Mouse (Mus musculus) lung, embryonic 14.5 days (tissue): ENCODE data around the gene Gsn. TPM values are rescaled to one million over a fixed set of nuclear protein-coding genes. Genes with fewer than 3 reads are reported as not detected.

Experiments
- ATAC-seq: fragments of 200-750 bp; cut with Nextera tagmentation; 2 replicates; pipeline ENCODE4 v1.8.0; 2017; ENCODE audit warnings: mild to moderate bottlenecking, moderate TSS enrichment, moderate library complexity; ENCODE audit not compliant: insufficient read depth
- DNase-seq: peaks from one replicate; pipeline ENCODE4 v3.0.0-alpha.2; 2015
- H3K27ac ChIP-seq: fragments of 300-500 bp; sonication (generic); 2 replicates; pipeline ENCODE4 v1.5.1; 2014; ENCODE audit warnings: low read depth, mild to moderate bottlenecking, moderate library complexity
- H3K27me3 ChIP-seq: fragments of 300-500 bp; sonication (generic); 2 replicates; pipeline ENCODE4 v1.6.1; 2014; ENCODE audit warnings: low read length, control low read depth; ENCODE audit not compliant: insufficient read depth
- H3K36me3 ChIP-seq: fragments of 300-500 bp; sonication (generic); 2 replicates; pipeline ENCODE4 v1.6.1; 2014; ENCODE audit warnings: control low read depth; ENCODE audit not compliant: insufficient read depth
- H3K4me1 ChIP-seq: fragments of 300-500 bp; sonication (generic); 2 replicates; pipeline ENCODE4 v1.6.1; 2014; ENCODE audit warnings: antibody characterized with exemption, control low read depth; ENCODE audit not compliant: insufficient read depth
- H3K4me2 ChIP-seq: fragments of 300-500 bp; sonication (generic); 2 replicates; pipeline ENCODE4 v1.6.1; 2014; ENCODE audit warnings: mild to moderate bottlenecking
- H3K4me3 ChIP-seq: fragments of 300-500 bp; sonication (generic); 2 replicates; pipeline ENCODE4 v1.5.1; 2014; ENCODE audit warnings: low read depth, low read length
- H3K9ac ChIP-seq: fragments of 300-500 bp; sonication (generic); 2 replicates; pipeline ENCODE4 v1.6.1; 2014
- H3K9me3 ChIP-seq: fragments of 300-500 bp; sonication (generic); 2 replicates; pipeline ENCODE4 v1.6.1; 2016; ENCODE audit warnings: low read depth, low read length, control low read depth
- CTCF ChIP-seq: IDR thresholded peaks from 2 replicates; pipeline ENCODE4 v1.5.1; 2016; ENCODE audit warnings: antibody characterized with exemption, low read depth
- WGBS: fragments of 180-500 bp; shearing (Covaris S2); extraction: QIAGEN DNeasy Blood & Tissue Kit; methylation state at CpG from one replicate; pipeline ENCODE4 v1.1.7; 2014; 5-methylcytosine and 5-hydroxymethylcytosine counted together
- polyA plus RNA-seq: library from polyadenylated mRNA; unstranded; fragments of >200 nt; fragmentation: Nextera tagmentation; extraction: Ambion mirVana; gene quantifications from 2 replicates; pipeline ENCODE4 v1.2.1, GENCODE M21; 2014

Gsn gene
- polyA plus RNA-seq, 1 experiment from 2014 or later: 95.9 TPM

DNA sequence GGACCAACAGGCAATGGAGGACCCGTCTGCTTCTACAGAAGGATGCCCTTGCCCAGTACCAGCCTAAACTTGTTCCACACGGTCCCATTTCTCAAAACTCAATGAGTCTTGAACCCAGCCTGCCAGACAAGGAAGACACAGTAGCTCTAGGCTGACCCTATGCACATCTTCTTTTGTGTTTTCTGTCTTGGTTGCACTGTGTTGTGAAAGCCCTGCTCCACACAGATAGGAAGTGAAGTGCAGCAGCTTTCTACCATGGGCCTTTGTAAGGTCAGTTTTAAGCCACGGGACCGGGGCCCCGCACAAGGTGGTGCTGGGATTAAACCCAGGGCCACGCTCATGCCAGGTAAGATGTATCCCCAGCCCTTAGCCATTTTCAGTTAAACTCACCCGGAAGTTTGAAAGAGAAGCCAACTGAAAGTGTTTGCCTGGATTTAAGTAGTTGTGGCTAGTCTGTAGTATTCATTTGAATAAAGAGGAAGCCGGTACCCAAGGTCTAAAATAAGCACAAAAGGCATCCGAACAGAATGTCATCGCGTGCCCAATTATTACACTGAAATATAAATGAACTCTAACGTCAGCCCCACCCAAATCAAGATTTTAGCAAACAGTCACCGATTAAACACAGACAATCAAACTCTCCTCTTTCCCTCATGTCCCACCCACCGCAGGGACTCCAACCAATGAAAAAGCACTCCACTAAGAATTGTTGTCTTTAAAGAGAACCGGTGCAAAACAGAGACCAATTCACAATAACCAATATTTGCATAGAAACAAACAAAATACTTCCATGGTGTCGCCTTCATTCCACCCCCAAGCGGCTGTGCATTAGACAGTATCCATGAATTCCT is 23.4 kb upstream of the Gsn start:
- DNase-seq (no peak), ATAC-seq (no peak)
- Histone ChIP-seq H3K4me2 (no peak overlapping the region), H3K4me1 (no peaks in the 10 kb centered on the region; the same call in 1 of the 2 replicates), H3K4me3 (no peak overlapping the region), H3K9me3 (no peaks in the 10 kb centered on the region), H3K27me3 (no peaks in the 10 kb centered on the region), H3K27ac (no peak overlapping the region), H3K9ac (no peak overlapping the region), H3K36me3 (no peaks in the 10 kb centered on the region)
- WGBS: 63% methylated on average over 17 of the region's 17 CpGs
- no peak for TF ChIP-seq CTCF

DNA sequence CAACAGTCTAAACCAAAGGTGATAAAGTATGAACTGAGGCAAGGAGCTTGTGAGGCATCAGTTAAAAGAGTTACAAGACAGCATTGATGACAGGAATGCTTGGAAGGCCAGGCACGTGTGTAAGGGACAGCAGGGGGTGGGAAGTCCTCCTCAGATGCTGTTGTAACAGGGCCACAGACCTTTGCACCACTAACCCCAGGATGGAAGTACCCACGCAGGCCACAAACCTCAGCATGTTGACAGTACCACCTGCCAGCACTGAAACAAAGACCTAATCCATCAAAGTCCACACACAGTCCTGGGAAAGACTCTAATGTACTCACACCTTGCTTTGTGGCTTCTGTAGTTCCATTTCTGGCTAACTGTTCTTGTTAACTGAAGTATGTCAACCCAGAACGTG is 22.3 kb upstream of the Gsn start:
- H3K9me3 ChIP-seq: no peaks in the 10 kb centered on the region
- no peak overlapping the region for H3K9ac ChIP-seq
- no peak overlapping the region for H3K4me2 ChIP-seq
- DNase-seq: no peak
- no peak for ATAC-seq
- WGBS: 20% methylated on average over 3 of the region's 3 CpGs
- TF ChIP-seq CTCF: no peak
- H3K27me3 ChIP-seq: no peaks in the 10 kb centered on the region
- no peak overlapping the region for H3K4me3 ChIP-seq
- H3K36me3 ChIP-seq: no peaks in the 10 kb centered on the region
- no peaks in the 10 kb centered on the region; the same call in 1 of the 2 replicates for H3K4me1 ChIP-seq
- H3K27ac ChIP-seq: no peak overlapping the region

GRCm38 (mm10) chr2:35235021-35235420 is 21.2 kb upstream of the Gsn start:
- no peak overlapping the region for H3K9ac ChIP-seq
- H3K27ac ChIP-seq: no peak overlapping the region
- no peaks in the 10 kb centered on the region; the same call in 1 of the 2 replicates for H3K4me1 ChIP-seq
- H3K27me3 ChIP-seq: no peaks in the 10 kb centered on the region
- peak; percentile 39 for DNase-seq
- no peak overlapping the region for H3K4me2 ChIP-seq
- H3K36me3 ChIP-seq: no peaks in the 10 kb centered on the region
- H3K4me3 ChIP-seq: no peak overlapping the region
- ATAC-seq: no peak
- WGBS: 71% methylated on average over 6 of the region's 6 CpGs
- no peak for TF ChIP-seq CTCF
- H3K9me3 ChIP-seq: no peaks in the 10 kb centered on the region

DNA sequence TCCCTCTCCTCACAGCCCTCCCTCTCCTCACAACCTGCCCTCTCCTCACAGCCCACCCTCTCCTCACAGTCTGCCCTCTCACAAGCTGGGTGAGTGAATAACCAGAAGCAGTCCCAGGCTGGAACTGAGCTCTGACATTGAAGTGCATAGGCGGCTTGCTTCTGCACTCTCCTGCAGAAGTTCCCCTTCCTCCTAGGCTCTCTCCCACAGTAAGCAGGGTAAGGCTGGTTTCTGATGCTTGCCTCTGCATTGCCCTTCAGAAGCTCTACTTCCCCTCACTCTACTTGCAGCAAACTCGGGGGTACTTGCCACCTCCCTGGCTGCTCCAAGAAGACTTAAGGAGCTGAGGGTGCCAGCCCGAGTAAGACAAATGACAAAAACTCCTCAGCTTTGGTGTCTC is 11.9 kb upstream of the Gsn start:
- TF ChIP-seq CTCF: no peak
- no peaks in the 10 kb centered on the region for H3K9me3 ChIP-seq
- ATAC-seq (no peak), DNase-seq (no peak)
- 50% methylated on average over 3 of the region's 3 CpGs for WGBS
- no peak overlapping the region for H3K27ac ChIP-seq
- no peak overlapping the region for H3K4me2 ChIP-seq
- no peaks in the 10 kb centered on the region for H3K36me3 ChIP-seq
- no peaks in the 10 kb centered on the region for H3K27me3 ChIP-seq
- no peak overlapping the region for H3K9ac ChIP-seq
- no peak overlapping the region for H3K4me3 ChIP-seq
- H3K4me1 ChIP-seq: no peaks in the 10 kb centered on the region

GRCm38 (mm10) chr2:35247763-35248162 is 8.4 kb upstream of the Gsn start:
- no peaks in the 10 kb centered on the region for H3K36me3 ChIP-seq
- H3K9me3 ChIP-seq: no peaks in the 10 kb centered on the region
- no peak overlapping the region for H3K4me2 ChIP-seq
- 63% methylated on average over 5 of the region's 5 CpGs for WGBS
- no peak overlapping the region for H3K4me3 ChIP-seq
- H3K27ac ChIP-seq: no peak overlapping the region
- ATAC-seq (no peak), DNase-seq (no peak)
- TF ChIP-seq CTCF: no peak
- no peaks in the 10 kb centered on the region for H3K27me3 ChIP-seq
- H3K4me1 ChIP-seq: no peaks in the 10 kb centered on the region
- H3K9ac ChIP-seq: no peak overlapping the region

DNA sequence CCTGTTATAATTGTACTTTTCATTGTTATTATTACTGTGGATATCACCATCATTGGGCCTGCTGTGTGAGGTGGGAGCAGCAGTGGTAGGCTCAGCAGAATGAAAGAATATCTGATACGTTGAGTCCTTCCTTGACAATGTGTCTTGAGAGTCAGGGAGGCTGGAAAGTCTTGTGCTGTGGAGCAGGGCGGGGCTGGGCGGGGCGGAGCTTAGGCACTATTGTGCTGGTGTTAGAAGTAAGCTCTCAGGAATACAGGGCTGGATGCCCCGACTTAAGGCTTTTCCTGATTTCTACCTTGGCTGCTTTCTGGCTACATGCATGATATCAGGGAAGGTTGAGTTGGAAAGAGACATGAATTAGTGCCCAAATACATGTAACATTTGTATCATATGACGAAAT is 3.4 kb upstream of the Gsn start:
- ATAC-seq (no peak), DNase-seq (no peak)
- Histone ChIP-seq H3K27me3 (0 out of 2 replicates have a peak, but pooled peaks cover 2% of the 10 kb centered on the region), H3K4me3 (no peak overlapping the region), H3K4me2 (no peak overlapping the region), H3K9me3 (no peaks in the 10 kb centered on the region), H3K27ac (no peak overlapping the region), H3K4me1 (peaks cover 6% of the 10 kb centered on the region; the same call in 1 of the 2 replicates), H3K36me3 (no peaks in the 10 kb centered on the region), H3K9ac (no peak overlapping the region)
- WGBS: 36% methylated on average over 6 of the region's 6 CpGs
- TF ChIP-seq CTCF: no peak

DNA sequence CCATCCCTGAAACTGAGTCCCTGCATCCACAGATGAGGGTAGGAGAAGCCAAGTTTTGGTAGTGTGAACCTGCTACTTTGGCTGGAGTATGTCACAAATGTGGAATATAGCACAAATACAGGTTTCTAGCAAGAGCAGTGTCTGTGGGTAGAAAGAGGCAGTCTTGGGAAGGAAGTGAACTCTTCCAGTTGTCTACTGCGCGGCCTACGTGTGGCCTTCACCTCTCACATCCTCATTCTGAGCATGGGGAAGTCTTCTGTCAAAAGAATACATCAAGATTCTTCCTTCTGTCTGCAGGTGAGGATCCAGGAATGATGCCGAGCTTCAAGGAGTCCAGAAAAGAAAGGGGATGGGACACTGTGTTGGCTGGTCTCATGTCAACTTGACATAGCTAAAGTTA is 2.4 kb upstream of the Gsn start:
- 92% methylated on average over 4 of the region's 4 CpGs for WGBS

More for the DNA sequence above, 2.4 kb upstream of the Gsn start:
- H3K4me2 ChIP-seq: no peak overlapping the region
- no peak for TF ChIP-seq CTCF
- H3K9me3 ChIP-seq: no peaks in the 10 kb centered on the region
- DNase-seq: no peak
- no peaks in the 10 kb centered on the region for H3K36me3 ChIP-seq
- ATAC-seq: no peak
- 0 out of 2 replicates have a peak, but pooled peaks cover 2% of the 10 kb centered on the region for H3K27me3 ChIP-seq
- peaks cover 11% of the 10 kb centered on the region for H3K4me1 ChIP-seq
- H3K4me3 ChIP-seq: no peak overlapping the region
- no peak overlapping the region for H3K9ac ChIP-seq
- no peak overlapping the region for H3K27ac ChIP-seq
